Mouse (Mus musculus): ENCODE measurements around the gene Dnajc14. TPM values are rescaled to one million over a fixed set of nuclear protein-coding genes. Genes with fewer than 3 reads are reported as not detected.

Gene Dnajc14
- total and polyA plus RNA-seq, 3 experiments, result 27.7 to 36.7 TPM; not detected in 1

- Histone ChIP-seq H3K4me3 (ENCODE audit: control insufficient read depth in 1 of 2, insufficient read depth in 1 of 2, low read depth in 2 of 2, low read length in 2 of 2) (no peak overlapping the region), H3K79me2 (ENCODE audit: control insufficient read depth, insufficient read depth, low read length, poor library complexity) (no peaks in the 10 kb centered on the region), H3K4me1 (ENCODE audit: control insufficient read depth in 1 of 2, insufficient read depth in 2 of 2, low read length in 2 of 2) (no peaks in the 10 kb centered on the region; a peak in 1 of 4 replicates), H3K36me3 (ENCODE audit: control insufficient read depth in 1 of 2, insufficient read depth in 2 of 2, low read length in 2 of 2) (peaks cover 3 to 64% of the 10 kb centered on the region in 2 experiments), H3K9ac (ENCODE audit: control insufficient read depth, low read depth, low read length, poor library complexity, severe bottlenecking) (no peak overlapping the region), H3K9me3 (replicated peaks; ENCODE audit: insufficient read depth, low read length) (no peaks in the 10 kb centered on the region), H3K27ac (ENCODE audit: control insufficient read depth, low read depth, low read length) (no peak overlapping the region), H3K27me3 (ENCODE audit: control insufficient read depth in 1 of 2, insufficient read depth in 2 of 2, low read length in 2 of 2) (no peaks in the 10 kb centered on the region)
- no peak for DNase-seq (ENCODE audit: low read depth, low spot score)
- TF ChIP-seq TBP (IDR thresholded peaks at IDR 0.05; ENCODE audit: low read depth, low read length), result no peak
- no peak for TF ChIP-seq ETS1 (IDR thresholded peaks at IDR 0.05; ENCODE audit: low read depth, low read length)
- TF ChIP-seq GABPA (IDR thresholded peaks at IDR 0.05; ENCODE audit: low read depth, low read length), result no peak
- no peak for TF ChIP-seq POLR2AphosphoS2 (IDR thresholded peaks at IDR 0.05; ENCODE audit: low read length)
Observed at GRCm38 (mm10) chr10:128848426-128848825, 44.6 kb downstream of the Dnajc14 start.

GRCm38 (mm10) chr10:128850339-128850738, 46.5 kb downstream of the Dnajc14 start:
- H3K4me1 ChIP-seq (ENCODE audit: control insufficient read depth in 1 of 2, insufficient read depth in 2 of 2, low read length in 2 of 2), result no peaks in the 10 kb centered on the region; a peak in 1 of 4 replicates
- no peak for DNase-seq (ENCODE audit: low read depth, low spot score)
- no peak overlapping the region for H3K4me3 ChIP-seq (ENCODE audit: control insufficient read depth in 1 of 2, insufficient read depth in 1 of 2, low read depth in 2 of 2, low read length in 2 of 2)
- no peak for TF ChIP-seq ZNF384 (IDR thresholded peaks at IDR 0.05; ENCODE audit: low read depth, low read length)
- TF ChIP-seq USF2 (IDR thresholded peaks at IDR 0.05; ENCODE audit: borderline replicate concordance in 1 of 2, insufficient read depth in 1 of 2, low read depth in 1 of 2, low read length in 2 of 2), result no peak
- no peak for TF ChIP-seq RCOR1 (IDR thresholded peaks at IDR 0.05; ENCODE audit: low read depth, low read length)
- TF ChIP-seq JUND (IDR thresholded peaks at IDR 0.05; ENCODE audit: low read depth, low read length), result no peak
- no peak for TF ChIP-seq MEF2A (IDR thresholded peaks at IDR 0.05; ENCODE audit: extremely low read depth, insufficient replicate concordance, low read depth, low read length, poor library complexity, severe bottlenecking)
- no peak for TF ChIP-seq BHLHE40 (IDR thresholded peaks at IDR 0.05; ENCODE audit: borderline replicate concordance, low read depth, low read length)
- no peak for TF ChIP-seq NELFE (IDR thresholded peaks at IDR 0.05; ENCODE audit: low read depth, low read length)
- no peak for TF ChIP-seq ELF1 (IDR thresholded peaks at IDR 0.05; ENCODE audit: low read depth, low read length)
- no peak for TF ChIP-seq ZKSCAN1 (IDR thresholded peaks at IDR 0.05; ENCODE audit: low read depth, low read length)
- TF ChIP-seq HCFC1 (IDR thresholded peaks at IDR 0.05; ENCODE audit: low read depth, low read length), result no peak
- TF ChIP-seq POLR2A (IDR thresholded peaks at IDR 0.05; ENCODE audit: control insufficient read depth in 1 of 2, insufficient read depth in 1 of 2, low read depth in 1 of 2, low read length in 2 of 2, poor library complexity in 1 of 2), result no peak
- TF ChIP-seq GABPA (IDR thresholded peaks at IDR 0.05; ENCODE audit: low read depth, low read length), result no peak
- no peak for TF ChIP-seq MAFK (IDR thresholded peaks at IDR 0.05; ENCODE audit: borderline replicate concordance, low read depth, low read length)
- TF ChIP-seq SMC3 (IDR thresholded peaks at IDR 0.05; ENCODE audit: low read depth, low read length), result no peak
- no peaks in the 10 kb centered on the region for H3K27me3 ChIP-seq (ENCODE audit: control insufficient read depth in 1 of 2, insufficient read depth in 2 of 2, low read length in 2 of 2)
- no peaks in the 10 kb centered on the region for H3K9me3 ChIP-seq (replicated peaks; ENCODE audit: insufficient read depth, low read length)
- peaks cover 3 to 61% of the 10 kb centered on the region in 2 experiments for H3K36me3 ChIP-seq (ENCODE audit: control insufficient read depth in 1 of 2, insufficient read depth in 2 of 2, low read length in 2 of 2)
- no peaks in the 10 kb centered on the region for H3K79me2 ChIP-seq (ENCODE audit: control insufficient read depth, insufficient read depth, low read length, poor library complexity)
- H3K9ac ChIP-seq (ENCODE audit: control insufficient read depth, low read depth, low read length, poor library complexity, severe bottlenecking), result no peak overlapping the region
- no peak overlapping the region for H3K27ac ChIP-seq (ENCODE audit: control insufficient read depth, low read depth, low read length)
